Mouse (Mus musculus) spleen, adult 2 months (tissue): ENCODE results near the gene Cant1.

Source experiments
- CTCF ChIP-seq: fragments of 200-500 bp; IDR thresholded peaks from 2 replicates; pipeline ENCODE4 v1.5.1; 2011; ENCODE audit warnings: mild to moderate bottlenecking, inconsistent platforms; ENCODE audit not compliant: insufficient read depth, insufficient read length, insufficient replicate concordance; ENCODE audit errors: extremely low read depth
- POLR2A ChIP-seq: fragments of 200-500 bp; IDR thresholded peaks from 2 replicates; pipeline ENCODE4 v1.6.1; 2011; ENCODE audit warnings: low read depth, low read length, inconsistent platforms

DNA sequence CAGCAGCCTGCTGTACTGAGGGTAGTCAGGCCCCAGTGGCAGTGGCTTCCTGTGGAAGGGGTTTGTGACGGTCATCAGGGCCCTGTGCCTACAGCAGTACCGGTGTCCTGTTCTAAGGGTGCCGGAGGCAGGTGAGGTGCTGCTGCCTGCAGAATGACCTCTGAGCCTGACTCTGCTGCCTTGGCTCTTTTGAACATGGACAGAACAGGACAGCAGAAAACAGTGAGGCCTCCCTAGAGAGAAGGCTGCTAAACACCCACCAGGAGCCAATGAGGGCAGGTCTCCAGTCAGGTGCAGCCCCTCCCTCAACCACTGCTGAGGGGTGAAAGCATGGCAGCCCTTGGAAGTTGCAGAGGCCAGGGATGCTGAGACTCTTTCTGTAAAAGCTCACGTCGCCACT lies 12.4 kb downstream of the Cant1 start:
- TF ChIP-seq CTCF = no peak
- no peak for TF ChIP-seq POLR2A
